In the genomic region with DNA sequence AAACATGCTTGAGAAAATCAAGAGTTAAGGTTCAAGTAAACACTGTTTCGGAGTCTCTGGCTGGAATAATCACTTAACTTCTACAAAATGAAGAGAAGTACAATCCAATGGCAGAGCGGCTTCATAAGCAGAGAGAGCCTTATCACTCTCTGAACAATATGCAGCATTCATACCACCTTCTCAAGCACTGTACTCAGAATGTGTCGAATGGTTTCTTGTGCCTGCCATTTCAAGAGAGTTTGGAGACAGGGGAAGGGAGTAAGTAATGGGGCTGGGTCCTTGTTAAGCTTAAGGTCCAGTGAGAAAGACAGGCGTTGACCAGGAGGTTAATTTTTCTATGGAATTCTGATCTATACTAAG, we compare ENCODE assay signal across 9 mouse cellular contexts.
"Had no signal": no experiment of that assay in that cellular context is flagged by ENCODE, and none has a peak within 500 bp of the region (broad histone marks: within the 10 kb centered on the region; RNA-seq: fewer than 3 reads in every experiment).

No protein-coding gene starts in this region.

- H3K9ac ChIP-seq: liver, embryonic 15.5 days had no signal

- H3K4me1 ChIP-seq: limb, embryonic 10.5 days; liver, embryonic 15.5 days had no signal

- H3K27ac ChIP-seq: left cerebral cortex, adult 2 months; limb, embryonic 10.5 days; liver, embryonic 15.5 days; stomach, postnatal 0 days had no signal

- H3K4me3 ChIP-seq: left cerebral cortex, adult 2 months; limb, embryonic 10.5 days; liver, embryonic 15.5 days had no signal

- H3K9me3 ChIP-seq: limb, embryonic 10.5 days; liver, embryonic 15.5 days had no signal

- ATAC-seq: intestine, postnatal 0 days had no signal

- DNase-seq: kidney, adult 8-10 months; kidney, postnatal 25 days; thymus, postnatal 4 days had no signal

- H3K36me3 ChIP-seq: limb, embryonic 10.5 days; liver, embryonic 15.5 days had no signal

- H3K4me2 ChIP-seq: liver, embryonic 11.5 days; liver, embryonic 15.5 days had no signal

- H3K27me3 ChIP-seq: liver, embryonic 15.5 days had no signal
